Mouse (Mus musculus) cerebellum, adult 2 months (tissue): ENCODE data around the gene Syt16.

Experiments
- CTCF ChIP-seq: fragments of 200-500 bp; IDR thresholded peaks from 2 replicates; pipeline ENCODE4 v1.5.1; 2011; ENCODE audit warnings: low read depth, mild to moderate bottlenecking, control low read depth, low read length, moderate library complexity, borderline replicate concordance; ENCODE audit not compliant: insufficient read depth
- POLR2A ChIP-seq: fragments of 200-500 bp; IDR thresholded peaks from 2 replicates; pipeline ENCODE4 v1.6.1; 2011; ENCODE audit warnings: low read length, control low read depth, borderline replicate concordance; ENCODE audit not compliant: insufficient read depth

DNA sequence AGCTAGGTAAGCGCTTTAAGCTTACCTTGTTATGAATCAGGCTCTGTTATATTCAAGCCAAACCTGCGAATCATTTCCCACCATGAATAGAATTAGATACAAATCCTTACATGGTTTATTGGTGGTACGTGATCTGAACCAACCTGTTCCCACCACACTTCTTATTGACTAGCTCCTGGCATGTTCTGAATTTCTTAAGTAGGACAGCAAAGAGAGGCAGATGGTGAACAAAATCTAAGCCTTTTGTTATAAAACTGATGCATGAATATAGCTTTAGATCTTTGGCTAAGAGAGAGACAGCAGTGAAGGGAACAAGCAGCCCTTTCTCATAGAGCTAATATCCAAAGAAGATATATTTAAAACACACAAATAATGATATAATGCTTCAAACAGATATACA lies 83.7 kb downstream of the Syt16 start:
- TF ChIP-seq CTCF, result no peak
- TF ChIP-seq POLR2A, result no peak
